Mouse (Mus musculus) thymus, adult 2 months (tissue): ENCODE data around the gene Slc12a8. TPM values are rescaled to one million over a fixed set of nuclear protein-coding genes. Genes with fewer than 3 reads are reported as not detected.

Experiments used
- DNase-seq: peaks from one replicate; pipeline ENCODE4 v3.0.0; 2021
- H3K27ac ChIP-seq: fragments of 200-500 bp; 2 replicates; pipeline ENCODE4 v1.5.1; 2012; ENCODE audit warnings: low read length, control low read depth; ENCODE audit not compliant: control insufficient read depth, insufficient read depth
- H3K27me3 ChIP-seq: fragments of 200-500 bp; 2 replicates; pipeline ENCODE4 v1.6.1; 2012; ENCODE audit warnings: mild to moderate bottlenecking, low read length, moderate library complexity, mixed read lengths; ENCODE audit not compliant: control insufficient read depth, insufficient read depth
- H3K36me3 ChIP-seq: fragments of 200-500 bp; 2 replicates; pipeline ENCODE4 v1.6.1; 2012; ENCODE audit warnings: mild to moderate bottlenecking, low read length, moderate library complexity; ENCODE audit not compliant: control insufficient read depth, insufficient read depth
- H3K4me1 ChIP-seq: fragments of 200-500 bp; replicated peaks from 2 replicates; pipeline ENCODE4 v1.6.1; 2012; ENCODE audit warnings: low read length; ENCODE audit not compliant: control insufficient read depth, insufficient read depth
- H3K4me3 ChIP-seq: fragments of 200-500 bp; 2 replicates; pipeline ENCODE4 v1.5.1; 2012; ENCODE audit warnings: mild to moderate bottlenecking, low read length, control low read depth, moderate library complexity; ENCODE audit not compliant: control insufficient read depth, insufficient read depth
- CTCF ChIP-seq: fragments of 200-500 bp; IDR thresholded peaks from 2 replicates; pipeline ENCODE4 v1.5.1; 2012; ENCODE audit warnings: mild to moderate bottlenecking, control low read depth, low read length, moderate library complexity, borderline replicate concordance; ENCODE audit not compliant: control insufficient read depth, poor library complexity, insufficient read depth; ENCODE audit errors: extremely low read depth
- POLR2A ChIP-seq: fragments of 200-500 bp; IDR thresholded peaks from 2 replicates; pipeline ENCODE4 v1.6.1; 2012; ENCODE audit warnings: mild to moderate bottlenecking, low read length, control low read depth, moderate library complexity; ENCODE audit not compliant: control insufficient read depth, poor library complexity, insufficient read depth; ENCODE audit errors: extremely low read depth
- WGBS: fragments of 180-500 bp; shearing (Covaris S2); methylation state at CpG from one replicate; pipeline ENCODE4 v1.1.7; 2018; 5-methylcytosine and 5-hydroxymethylcytosine counted together
- polyA plus RNA-seq: library from polyadenylated mRNA; depleted of rRNA; stranded (reverse); fragments of >200 nt; gene quantifications from 2 replicates; pipeline ENCODE4 v1.2.3, GENCODE M21; 2012

The Slc12a8 gene
- polyA plus RNA-seq, 1 experiment = 0.51 TPM

- no peak for DNase-seq
- WGBS = 88% methylated on average over 1 of the region's 1 CpGs
- no peaks in the 10 kb centered on the region for H3K27me3 ChIP-seq
- no peaks in the 10 kb centered on the region for H3K36me3 ChIP-seq
- peaks cover 42% of the 10 kb centered on the region for H3K4me1 ChIP-seq
- no peak overlapping the region for H3K27ac ChIP-seq
- TF ChIP-seq POLR2A = no peak
- no peak for TF ChIP-seq CTCF
- H3K4me3 ChIP-seq = no peak overlapping the region; the same call in 1 of the 2 replicates
Observed at GRCm38 (mm10) chr16:33686056-33686455, 168.9 kb downstream of the Slc12a8 start.

GRCm38 (mm10) chr16:33687724-33688123, 170.6 kb downstream of the Slc12a8 start:
- Histone ChIP-seq H3K27me3 (no peaks in the 10 kb centered on the region), H3K27ac (peak overlapping the region; percentile 75), H3K4me1 (peaks cover 52% of the 10 kb centered on the region), H3K4me3 (no peak overlapping the region), H3K36me3 (no peaks in the 10 kb centered on the region)
- no peak for TF ChIP-seq CTCF
- TF ChIP-seq POLR2A = no peak
- peak; percentile 60 for DNase-seq
- 7% methylated on average over 3 of the region's 3 CpGs for WGBS

GRCm38 (mm10) chr16:33690975-33691747, 174.0 kb downstream of the Slc12a8 start:
- Histone ChIP-seq H3K4me1 (peaks cover 44% of the 10 kb centered on the region), H3K27ac (no peak overlapping the region), H3K4me3 (no peak overlapping the region), H3K36me3 (no peaks in the 10 kb centered on the region), H3K27me3 (no peaks in the 10 kb centered on the region)
- DNase-seq = peak; percentile 35
- TF ChIP-seq CTCF (no peak), POLR2A (no peak)
- 31% methylated on average over 6 of the region's 6 CpGs for WGBS

GRCm38 (mm10) chr16:33693553-33693952, 176.4 kb downstream of the Slc12a8 start:
- H3K4me3 ChIP-seq = no peak overlapping the region
- no peak for DNase-seq
- 90% methylated on average over 1 of the region's 1 CpGs for WGBS
- peaks cover 45% of the 10 kb centered on the region for H3K4me1 ChIP-seq
- no peaks in the 10 kb centered on the region for H3K36me3 ChIP-seq
- TF ChIP-seq POLR2A (no peak), CTCF (no peak)
- no peaks in the 10 kb centered on the region for H3K27me3 ChIP-seq
- H3K27ac ChIP-seq = no peak overlapping the region

- H3K36me3 ChIP-seq = no peaks in the 10 kb centered on the region
- no peak overlapping the region for H3K4me3 ChIP-seq
- H3K27me3 ChIP-seq = no peaks in the 10 kb centered on the region
- TF ChIP-seq CTCF (no peak), POLR2A (no peak)
- WGBS = 69% methylated on average over 13 of the region's 13 CpGs
- peaks cover 29% of the 10 kb centered on the region for H3K4me1 ChIP-seq
- no peak overlapping the region; the same call in 1 of the 2 replicates for H3K27ac ChIP-seq
- no peak for DNase-seq
Observed at GRCm38 (mm10) chr16:33696811-33697575, 179.9 kb downstream of the Slc12a8 start.

- TF ChIP-seq POLR2A (no peak), CTCF (no peak)
- Histone ChIP-seq H3K4me1 (peaks cover 28% of the 10 kb centered on the region), H3K27me3 (no peaks in the 10 kb centered on the region), H3K27ac (no peak overlapping the region), H3K36me3 (no peaks in the 10 kb centered on the region), H3K4me3 (no peak overlapping the region)
- WGBS = 90% methylated on average over 9 of the region's 9 CpGs
- no peak for DNase-seq
Observed at GRCm38 (mm10) chr16:33697576-33698276, 180.6 kb downstream of the Slc12a8 start.
